Mouse (Mus musculus) frontal cortex, postnatal 25 days (tissue): ENCODE results near the gene Aqp2.

ENCODE experiments used
- DNase-seq, 2 experiments: peaks; one replicate each; pipeline ENCODE4 v3.0.0; 2022; ENCODE audit warnings: low spot score in 2 of 2

Gene Aqp2

GRCm38 (mm10) chr15:99618595-99618994 lies 39.7 kb downstream of the Aqp2 start:
- no peak for DNase-seq

DNA sequence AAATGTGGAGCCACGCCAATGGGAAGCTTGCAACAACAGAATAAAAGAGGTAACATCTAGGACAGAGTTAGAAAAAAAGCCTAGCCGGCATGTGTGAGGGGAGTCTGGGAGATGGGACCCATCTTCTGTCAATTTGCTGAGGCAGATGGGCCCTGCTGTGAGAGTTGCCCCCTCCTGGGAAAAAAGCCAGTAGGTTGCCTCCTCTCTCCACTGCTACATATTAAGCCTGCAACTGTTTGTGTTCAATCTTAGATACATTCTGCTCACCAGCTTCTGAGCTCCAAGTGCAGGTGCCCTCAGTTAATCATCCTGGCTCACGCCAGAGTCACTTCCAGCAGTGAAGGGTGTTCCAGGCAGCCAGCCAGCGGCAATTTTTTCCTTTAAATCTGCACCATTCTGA lies 41.0 kb downstream of the Aqp2 start:
- no peak for DNase-seq

- DNase-seq: no peak
Measured at GRCm38 (mm10) chr15:99622063-99622462, 43.2 kb downstream of the Aqp2 start.

DNA sequence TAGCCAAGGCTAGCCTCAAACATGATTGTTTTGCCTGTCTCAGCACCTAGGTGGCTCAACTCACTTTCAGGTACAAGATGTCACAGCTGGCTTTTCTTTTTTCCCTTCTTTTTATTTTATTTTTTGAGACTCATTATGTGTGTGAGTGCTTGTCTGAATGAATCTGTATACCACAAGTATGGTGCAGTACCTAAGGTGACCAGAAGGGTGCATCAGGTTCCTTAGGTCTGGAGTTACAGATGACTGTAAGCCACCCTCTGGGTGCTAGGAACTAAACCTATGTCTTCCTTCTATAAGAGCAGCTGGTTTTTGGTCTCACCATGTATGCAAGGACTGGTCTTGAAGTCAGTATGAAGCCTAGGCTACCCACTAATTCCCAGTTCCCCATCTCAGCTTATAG lies 52.8 kb downstream of the Aqp2 start:
- no peak for DNase-seq
